Mouse (Mus musculus) layer of hippocampus, adult 9-11 months (tissue): ENCODE measurements around the gene Hdac7.

Experiments used
- DNase-seq: peaks from one replicate; pipeline ENCODE4 v3.0.0; 2022

Hdac7 gene

GRCm38 (mm10) chr15:97854059-97854458, 9.8 kb upstream of the Hdac7 start:
- no peak for DNase-seq

GRCm38 (mm10) chr15:97852291-97852690, 8.0 kb upstream of the Hdac7 start:
- DNase-seq = no peak

- DNase-seq = no peak
Measured at GRCm38 (mm10) chr15:97851011-97851410, 6.7 kb upstream of the Hdac7 start.

- DNase-seq = no peak
Measured at GRCm38 (mm10) chr15:97850441-97850840, 6.1 kb upstream of the Hdac7 start.

- peak; percentile 93 for DNase-seq
Measured at GRCm38 (mm10) chr15:97849116-97849911, 5.0 kb upstream of the Hdac7 start.

- DNase-seq = no peak
Measured at GRCm38 (mm10) chr15:97847866-97848265, 3.6 kb upstream of the Hdac7 start.

GRCm38 (mm10) chr15:97847285-97847684, 3.0 kb upstream of the Hdac7 start:
- no peak for DNase-seq

GRCm38 (mm10) chr15:97846121-97846882, 2.0 kb upstream of the Hdac7 start:
- no peak for DNase-seq

GRCm38 (mm10) chr15:97843247-97843651, 1.1 kb downstream of the Hdac7 start:
- DNase-seq = no peak

GRCm38 (mm10) chr15:97842058-97842457, 2.2 kb downstream of the Hdac7 start:
- no peak for DNase-seq

GRCm38 (mm10) chr15:97841383-97841782, 2.9 kb downstream of the Hdac7 start:
- DNase-seq = no peak

- no peak for DNase-seq
Measured at GRCm38 (mm10) chr15:97840781-97841180, 3.5 kb downstream of the Hdac7 start.

- DNase-seq = no peak
Measured at GRCm38 (mm10) chr15:97839991-97840455, 4.3 kb downstream of the Hdac7 start.

- no peak for DNase-seq
Measured at GRCm38 (mm10) chr15:97839473-97839872, 4.8 kb downstream of the Hdac7 start.

GRCm38 (mm10) chr15:97839012-97839411, 5.3 kb downstream of the Hdac7 start:
- DNase-seq = no peak

- no peak for DNase-seq
Measured at GRCm38 (mm10) chr15:97838395-97838794, 5.9 kb downstream of the Hdac7 start.

GRCm38 (mm10) chr15:97837491-97838061, 6.7 kb downstream of the Hdac7 start:
- no peak for DNase-seq

GRCm38 (mm10) chr15:97836894-97837247, 7.4 kb downstream of the Hdac7 start:
- DNase-seq = no peak

GRCm38 (mm10) chr15:97836153-97836893, 8.0 kb downstream of the Hdac7 start:
- no peak for DNase-seq

GRCm38 (mm10) chr15:97832764-97833479, 11.4 kb downstream of the Hdac7 start:
- no peak for DNase-seq

GRCm38 (mm10) chr15:97831987-97832640, 12.2 kb downstream of the Hdac7 start:
- DNase-seq = no peak
